Mouse (Mus musculus): ENCODE measurements around the gene Scgb2b12.
"Not testable (repeated sequence)": the region's sequence is repeated elsewhere in the genome, so short reads cannot be mapped to it uniquely, and the experiment has no call there.

Gene Scgb2b12

DNA sequence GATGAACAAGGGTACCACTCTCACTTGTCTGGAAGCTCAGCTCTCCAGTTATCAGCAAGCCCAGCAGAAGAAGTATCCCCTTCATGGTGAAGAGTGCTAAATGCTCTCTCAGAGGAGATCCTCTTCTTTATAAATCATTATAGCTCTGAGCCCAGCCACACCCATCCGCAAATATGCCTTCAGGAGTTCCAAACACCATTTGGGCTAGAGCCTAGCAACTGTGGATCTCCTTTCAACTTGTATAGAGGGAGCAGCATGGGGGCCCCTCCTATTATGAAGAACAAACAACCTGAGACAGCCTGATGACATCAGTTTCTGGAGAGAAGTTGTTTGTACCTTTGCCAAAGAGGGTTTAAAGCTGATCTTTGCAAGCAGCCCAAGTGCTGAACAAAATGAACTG, at the start of gene Scgb2b12:
TSS of gene Scgb2b12 (minus strand) at position 101 of the 400 bp plus-strand sequence.
- in situ Hi-C loops (cut with MboI, MseI), result loop anchor here (5.0 kb wide), 1 partner anchor 955 kb away; the partner anchor contains the start of gene Scgb2b19 (in 2 of the 2)

DNA sequence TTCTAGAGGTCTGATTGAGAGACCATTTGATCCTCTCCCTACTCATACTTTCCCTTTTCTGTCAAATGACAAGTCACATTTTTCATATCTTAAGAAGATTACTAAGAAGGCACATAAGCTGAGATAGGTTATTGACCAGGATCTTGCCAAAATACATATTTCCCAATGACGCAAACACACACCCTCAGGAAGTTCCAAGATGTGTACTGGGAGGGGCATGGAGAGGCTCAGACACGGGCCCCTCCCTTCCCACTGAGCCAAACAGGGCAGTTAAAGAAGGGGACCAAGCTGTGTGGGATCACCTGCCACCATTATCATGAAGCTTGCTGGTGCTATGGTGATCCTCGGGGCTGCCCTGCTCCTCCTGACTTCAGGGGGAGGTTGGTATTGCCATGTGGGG, 6.8 kb upstream of the Scgb2b12 start, which contains the start of gene Scgb1b12:
TSS of gene Scgb1b12 (plus strand) at position 301 of the 400 bp plus-strand sequence.
- in situ Hi-C loops (cut with MboI, MseI), result not testable (repeated sequence)
